Mouse (Mus musculus): Measurements from ENCODE around the gene Mrpl23. TPM values are rescaled to one million over a fixed set of nuclear protein-coding genes. Genes with fewer than 3 reads are reported as not detected.

The Mrpl23 gene
- polyA plus RNA-seq, 1 experiment from 2014 or later: 21.6 TPM

DNA sequence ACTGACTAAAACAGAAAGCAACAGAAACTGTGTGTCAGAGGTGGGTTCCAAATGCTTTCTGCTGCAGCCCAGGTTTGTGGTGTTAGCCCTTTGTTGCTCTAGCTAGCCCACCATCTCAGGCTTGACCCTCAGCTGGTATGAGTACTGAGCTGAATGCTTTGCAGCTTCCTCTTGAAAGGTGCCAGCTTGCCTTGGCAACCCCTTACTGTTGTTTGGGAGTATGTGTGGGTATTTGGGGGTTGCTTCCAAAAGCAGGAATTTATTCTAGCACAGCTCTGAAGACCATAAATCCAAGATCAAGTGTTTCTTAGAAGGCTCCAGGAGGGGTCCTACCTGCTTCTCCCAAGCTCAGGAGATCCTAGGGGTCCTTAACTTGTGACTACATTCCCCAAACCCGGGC lies 52.4 kb downstream of the Mrpl23 start:
- H3K9ac ChIP-seq: no peak overlapping the region
- DNase-seq (ENCODE audit: low spot score) (no peak), ATAC-seq (ENCODE audit: low FRiP score) (no peak)
- H3K27me3 ChIP-seq (ENCODE audit: control insufficient read depth, insufficient read depth, low read length): no peaks in the 10 kb centered on the region
- WGBS: 52% methylated on average over 1 of the region's 1 CpGs
- no peak overlapping the region for H3K4me2 ChIP-seq (replicated peaks)
- no peaks in the 10 kb centered on the region for H3K36me3 ChIP-seq (replicated peaks; ENCODE audit: control insufficient read depth, insufficient read depth)
- 0 out of 2 replicates have a peak, but pooled peaks cover 6% of the 10 kb centered on the region for H3K4me1 ChIP-seq (replicated peaks; ENCODE audit: control insufficient read depth, insufficient read depth, low read length)
- no peak overlapping the region for H3K4me3 ChIP-seq (replicated peaks; ENCODE audit: low read length)
- no peak overlapping the region for H3K27ac ChIP-seq
- peaks cover 15% of the 10 kb centered on the region for H3K9me3 ChIP-seq (ENCODE audit: control insufficient read depth, low read length)

- no peak overlapping the region for H3K4me2 ChIP-seq (replicated peaks)
- 87% methylated on average over 3 of the region's 3 CpGs for WGBS
Measured at GRCm38 (mm10) chr7:142585890-142586289, 53.4 kb downstream of the Mrpl23 start.

DNA sequence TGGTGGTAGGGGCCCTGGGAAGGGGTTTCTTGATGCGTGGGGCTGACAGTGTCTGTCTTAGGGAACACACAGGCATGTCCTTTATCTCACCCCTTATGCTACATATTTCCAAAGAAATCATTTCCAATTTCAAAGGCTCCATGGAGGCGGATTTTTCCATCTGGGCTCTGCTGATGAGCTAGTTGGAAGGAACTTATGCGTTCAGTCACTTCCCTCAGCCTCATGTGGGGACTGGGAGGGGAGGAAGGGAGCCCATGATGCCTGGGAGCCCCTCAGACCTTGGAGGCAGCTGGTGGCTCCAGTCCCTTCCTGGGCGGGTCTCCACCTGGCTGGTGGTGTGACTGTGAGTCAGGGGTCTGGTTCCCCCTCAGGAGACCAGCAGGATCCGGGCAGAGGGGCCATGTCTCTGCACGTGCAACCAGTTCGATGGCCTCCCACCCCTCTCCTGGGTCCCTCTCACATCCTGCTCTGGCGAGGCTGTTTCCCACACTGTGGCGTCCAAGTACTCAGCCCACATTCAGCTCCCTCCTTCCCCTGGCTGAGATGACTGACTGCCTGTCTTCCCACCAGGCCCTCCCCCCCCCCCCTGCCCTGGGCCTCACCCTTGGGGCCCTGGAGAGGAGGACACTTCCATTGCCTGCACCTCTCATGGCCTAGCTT lies 55.9 kb downstream of the Mrpl23 start:
- H3K9ac ChIP-seq: no peak overlapping the region
- H3K4me2 ChIP-seq (replicated peaks): no peak overlapping the region
- no peak overlapping the region for H3K4me3 ChIP-seq (replicated peaks; ENCODE audit: low read length)
- DNase-seq (ENCODE audit: low spot score): no peak
- no peaks in the 10 kb centered on the region for H3K4me1 ChIP-seq (replicated peaks; ENCODE audit: control insufficient read depth, insufficient read depth, low read length)
- H3K36me3 ChIP-seq (replicated peaks; ENCODE audit: control insufficient read depth, insufficient read depth): no peaks in the 10 kb centered on the region
- 70% methylated on average over 9 of the region's 9 CpGs for WGBS
- ATAC-seq (ENCODE audit: low FRiP score): no peak
- no peak overlapping the region for H3K27ac ChIP-seq
- no peaks in the 10 kb centered on the region for H3K27me3 ChIP-seq (ENCODE audit: control insufficient read depth, insufficient read depth, low read length)
- H3K9me3 ChIP-seq (ENCODE audit: control insufficient read depth, low read length): no peaks in the 10 kb centered on the region

More at GRCm38 (mm10) chr7:142585890-142586289, 53.4 kb downstream of the Mrpl23 start:
- Histone ChIP-seq H3K27me3 (ENCODE audit: control insufficient read depth, insufficient read depth, low read length) (no peaks in the 10 kb centered on the region), H3K4me1 (replicated peaks; ENCODE audit: control insufficient read depth, insufficient read depth, low read length) (0 out of 2 replicates have a peak, but pooled peaks cover 4% of the 10 kb centered on the region), H3K36me3 (replicated peaks; ENCODE audit: control insufficient read depth, insufficient read depth) (no peaks in the 10 kb centered on the region), H3K9ac (no peak overlapping the region), H3K9me3 (ENCODE audit: control insufficient read depth, low read length) (0 out of 2 replicates have a peak, but pooled peaks cover 5% of the 10 kb centered on the region), H3K27ac (no peak overlapping the region), H3K4me3 (replicated peaks; ENCODE audit: low read length) (no peak overlapping the region)
- ATAC-seq (ENCODE audit: low FRiP score): no peak
- no peak for DNase-seq (ENCODE audit: low spot score)

MicroRNA genes within 50 kb of the gene (microRNA counts, 519-probe panel; counts per million panel counts)
- microRNA mmu-miR-675-3p (not detected), microRNA mmu-miR-675-5p (not detected)

Small RNAs within 50 kb of the gene (microRNA-seq; reads per million reads assigned to microRNA genes)
- gene Mir675: 5.3 reads per million, percentile 23 among the genes with 10 or more reads in this experiment

Other genes with a start within 250 kb of the Mrpl23 start
- gene Krtap5-1, start 235.6 kb upstream of the Mrpl23 start, polyA plus RNA-seq (2014; fragmentation: Nextera tagmentation; extraction: Ambion mirVana): not detected in 2 replicates
- gene Krtap5-4, start 229.1 kb upstream of the Mrpl23 start, polyA plus RNA-seq (2014; fragmentation: Nextera tagmentation; extraction: Ambion mirVana): not detected in 2 replicates
- gene Ifitm10, start 158.9 kb upstream of the Mrpl23 start, polyA plus RNA-seq (2014; fragmentation: Nextera tagmentation; extraction: Ambion mirVana): 6.4 and 7.3 TPM in 2 replicates
- not detected in 2 replicates for gene Gm49369, start 150.0 kb upstream of the Mrpl23 start, polyA plus RNA-seq (2014; fragmentation: Nextera tagmentation; extraction: Ambion mirVana)
- gene Ctsd, start 144.6 kb upstream of the Mrpl23 start, polyA plus RNA-seq (2014; fragmentation: Nextera tagmentation; extraction: Ambion mirVana): 313 and 325 TPM in 2 replicates
- not detected in 2 replicates for gene Syt8, start 97.8 kb upstream of the Mrpl23 start, polyA plus RNA-seq (2014; fragmentation: Nextera tagmentation; extraction: Ambion mirVana)
- 1.0 TPM in 1 of 2 replicates, not detected in the other for gene Tnni2, start 90.9 kb upstream of the Mrpl23 start, polyA plus RNA-seq (2014; fragmentation: Nextera tagmentation; extraction: Ambion mirVana)
- 4.8 and 8.2 TPM in 2 replicates for gene Lsp1, start 71.9 kb upstream of the Mrpl23 start, polyA plus RNA-seq (2014; fragmentation: Nextera tagmentation; extraction: Ambion mirVana)
- gene Tnnt3, start 33.9 kb upstream of the Mrpl23 start, polyA plus RNA-seq (2014; fragmentation: Nextera tagmentation; extraction: Ambion mirVana): 1.2 and 1.6 TPM in 2 replicates
- gene Igf2, start 134.1 kb downstream of the Mrpl23 start, polyA plus RNA-seq (2014; fragmentation: Nextera tagmentation; extraction: Ambion mirVana): 141 and 194 TPM in 2 replicates
- not detected in 2 replicates for gene Gm49394, start 137.3 kb downstream of the Mrpl23 start, polyA plus RNA-seq (2014; fragmentation: Nextera tagmentation; extraction: Ambion mirVana)
- gene Ins2, start 210.7 kb downstream of the Mrpl23 start, polyA plus RNA-seq (2014; fragmentation: Nextera tagmentation; extraction: Ambion mirVana): 3.1 and 4.0 TPM in 2 replicates